Comparison of ENCODE assay signal across 7 mouse cellular contexts in genomic region chr3:96103901-96104260, GRCm38 (mm10). TPM values are rescaled to one million over a fixed set of nuclear protein-coding genes. Genes with fewer than 3 reads are reported as not detected.
DNase-seq lines count a peak whose midpoint lies in the region; ATAC-seq and TF ChIP-seq lines count a peak whose summit lies in the region.

No protein-coding gene starts in this region.

- WGBS in lung, postnatal 0 days: 0% methylated on average over 8 of the region's 8 CpGs
- WGBS in limb, embryonic 11.5 days: 4% methylated on average over 8 of the region's 8 CpGs
- WGBS in stomach, embryonic 14.5 days: 1% methylated on average over 8 of the region's 8 CpGs

- H3K9me3 ChIP-seq in lung, postnatal 0 days (ENCODE audit: low read length): no peaks in the 10 kb centered on the region
- no peaks in the 10 kb centered on the region for H3K9me3 ChIP-seq in limb, embryonic 11.5 days (ENCODE audit: control insufficient read depth, low read length)
- no peaks in the 10 kb centered on the region for H3K9me3 ChIP-seq in stomach, embryonic 14.5 days (ENCODE audit: control insufficient read depth, low read depth, low read length)

- peak overlapping the region; percentile 95 for H3K27ac ChIP-seq in lung, postnatal 0 days (ENCODE audit: low read length)
- peak overlapping the region; percentile 72; the same call in 1 of the 2 replicates for H3K27ac ChIP-seq in embryonic fibroblast, embryonic 13.5 days (ENCODE audit: insufficient read depth, low read length)
- peak overlapping the region; percentile 85; the same call in 1 of the 2 replicates for H3K27ac ChIP-seq in limb, embryonic 11.5 days (replicated peaks; ENCODE audit: low read depth, low read length)
- peak overlapping the region; percentile 93 for H3K27ac ChIP-seq in stomach, embryonic 14.5 days (ENCODE audit: low read length)

- H3K27me3 ChIP-seq in lung, postnatal 0 days (replicated peaks; ENCODE audit: insufficient read depth, low read length): no peaks in the 10 kb centered on the region
- H3K27me3 ChIP-seq in limb, embryonic 11.5 days (ENCODE audit: control insufficient read depth, insufficient read depth, low read length): no peaks in the 10 kb centered on the region
- H3K27me3 ChIP-seq in stomach, embryonic 14.5 days (ENCODE audit: control insufficient read depth, insufficient read depth, low read length): no peaks in the 10 kb centered on the region

- no peak for DNase-seq in lung, postnatal 0 days (ENCODE audit: low spot score)
- no peak for DNase-seq in lung, postnatal 10 days
- DNase-seq in limb, embryonic 11.5 days (ENCODE audit: low spot score): no peak
- DNase-seq in ovary, postnatal 14 days (ENCODE audit: low spot score): no peak
- DNase-seq in Muller cell, postnatal 12 days (ENCODE audit: inconsistent ontology term): no peak

- no peak for TF ChIP-seq POLR2A in embryonic fibroblast, embryonic 13.5 days (IDR thresholded peaks at IDR 0.05; ENCODE audit: low read depth, low read length)

- ATAC-seq in lung, postnatal 0 days: peak; percentile 66
- no peak; the same call in 1 of the 2 replicates for ATAC-seq in limb, embryonic 11.5 days (ENCODE audit: insufficient number of reproducible peaks, low FRiP score, low TSS enrichment, low read depth)
- ATAC-seq in stomach, embryonic 14.5 days (ENCODE audit: insufficient number of reproducible peaks, insufficient read depth, low FRiP score, low read depth): peak; percentile 51; the same call in 1 of the 2 replicates

- TF ChIP-seq CTCF in lung, postnatal 0 days (IDR thresholded peaks at IDR 0.05): no peak
- no peak for TF ChIP-seq CTCF in embryonic fibroblast, embryonic 13.5 days (IDR thresholded peaks at IDR 0.05; ENCODE audit: borderline replicate concordance, insufficient read depth, low read length)

- peaks cover 10% of the 10 kb centered on the region; the same call in 1 of the 2 replicates for H3K4me1 ChIP-seq in lung, postnatal 0 days (ENCODE audit: insufficient read depth, low read depth, low read length)
- H3K4me1 ChIP-seq in embryonic fibroblast, embryonic 13.5 days (ENCODE audit: control insufficient read depth, insufficient read depth, low read length): peaks cover 8% of the 10 kb centered on the region
- H3K4me1 ChIP-seq in limb, embryonic 11.5 days (ENCODE audit: control insufficient read depth, insufficient read depth, low read length): peaks cover 2% of the 10 kb centered on the region; the same call in 1 of the 2 replicates
- peaks cover 10% of the 10 kb centered on the region; the same call in 1 of the 2 replicates for H3K4me1 ChIP-seq in stomach, embryonic 14.5 days (ENCODE audit: control insufficient read depth, insufficient read depth, low read length)

- peak overlapping the region; percentile 79 for H3K4me2 ChIP-seq in lung, postnatal 0 days (replicated peaks; ENCODE audit: low read depth, low read length)
- H3K4me2 ChIP-seq in limb, embryonic 11.5 days (ENCODE audit: low read depth, severe bottlenecking): peak overlapping the region; percentile 77
- peak overlapping the region; percentile 44 for H3K4me2 ChIP-seq in stomach, embryonic 14.5 days (replicated peaks; ENCODE audit: low read depth, low read length)

- TF ChIP-seq EP300 in lung, postnatal 0 days (IDR thresholded peaks at IDR 0.05): peak; percentile 66

- H3K9ac ChIP-seq in lung, postnatal 0 days (replicated peaks; ENCODE audit: low read depth): peak overlapping the region; percentile 88
- peak overlapping the region; percentile 87 for H3K9ac ChIP-seq in limb, embryonic 11.5 days (ENCODE audit: low read length)
- peak overlapping the region; percentile 89 for H3K9ac ChIP-seq in stomach, embryonic 14.5 days (replicated peaks; ENCODE audit: low read depth, low read length)

- peak overlapping the region; percentile 96 for H3K4me3 ChIP-seq in lung, postnatal 0 days (ENCODE audit: low read depth, low read length)
- H3K4me3 ChIP-seq in embryonic fibroblast, embryonic 13.5 days (ENCODE audit: insufficient read depth, low read length): peak overlapping the region; percentile 61
- H3K4me3 ChIP-seq in limb, embryonic 11.5 days (ENCODE audit: low read depth, low read length): peak overlapping the region; percentile 80
- peak overlapping the region; percentile 87 for H3K4me3 ChIP-seq in stomach, embryonic 14.5 days (ENCODE audit: low read depth, low read length)

- no peaks in the 10 kb centered on the region for H3K36me3 ChIP-seq in lung, postnatal 0 days (ENCODE audit: insufficient read depth, low read length)
- no peaks in the 10 kb centered on the region for H3K36me3 ChIP-seq in limb, embryonic 11.5 days (ENCODE audit: control insufficient read depth, insufficient read depth, low read length)
- no peaks in the 10 kb centered on the region for H3K36me3 ChIP-seq in stomach, embryonic 14.5 days (ENCODE audit: control insufficient read depth, insufficient read depth, low read length)

RNA-seq across cellular contexts. Expression of gene Otud7b, which starts 0.4 kb away (rescaled TPM):
- polyA plus RNA-seq in lung, postnatal 0 days (2015; fragmentation: Nextera tagmentation; extraction: Ambion mirVana): 30.2 and 30.6 TPM in 2 replicates
- polyA plus RNA-seq in embryonic fibroblast, embryonic 13.5 days (2011; ENCODE audit: insufficient read length, low read depth, missing spikeins): 26.0 and 30.0 TPM in 2 replicates
- 9.7 and 14.2 TPM in 2 replicates for polyA plus RNA-seq in limb, embryonic 11.5 days (2014; fragmentation: Nextera tagmentation; extraction: Ambion mirVana)
- 13.9 and 16.2 TPM in 2 replicates for polyA plus RNA-seq in stomach, embryonic 14.5 days (2014; fragmentation: Nextera tagmentation; extraction: Ambion mirVana)

RNA-seq across cellular contexts. Expression of gene Vps45, which starts 45.6 kb away (rescaled TPM):
- polyA plus RNA-seq in lung, postnatal 0 days (2015; fragmentation: Nextera tagmentation; extraction: Ambion mirVana): 32.3 and 32.8 TPM in 2 replicates
- polyA plus RNA-seq in embryonic fibroblast, embryonic 13.5 days (2011; ENCODE audit: insufficient read length, low read depth, missing spikeins): 15.5 and 15.6 TPM in 2 replicates
- 19.5 and 22.7 TPM in 2 replicates for polyA plus RNA-seq in limb, embryonic 11.5 days (2014; fragmentation: Nextera tagmentation; extraction: Ambion mirVana)
- polyA plus RNA-seq in stomach, embryonic 14.5 days (2014; fragmentation: Nextera tagmentation; extraction: Ambion mirVana): 22.5 and 26.8 TPM in 2 replicates

RNA-seq across cellular contexts. Expression of gene Mtmr11, which starts 57.9 kb away (rescaled TPM):
- polyA plus RNA-seq in lung, postnatal 0 days (2015; fragmentation: Nextera tagmentation; extraction: Ambion mirVana): 7.5 and 11.3 TPM in 2 replicates
- 41.8 and 52.6 TPM in 2 replicates for polyA plus RNA-seq in embryonic fibroblast, embryonic 13.5 days (2011; ENCODE audit: insufficient read length, low read depth, missing spikeins)
- 22.7 and 24.9 TPM in 2 replicates for polyA plus RNA-seq in limb, embryonic 11.5 days (2014; fragmentation: Nextera tagmentation; extraction: Ambion mirVana)
- 20.8 and 24.6 TPM in 2 replicates for polyA plus RNA-seq in stomach, embryonic 14.5 days (2014; fragmentation: Nextera tagmentation; extraction: Ambion mirVana)
